Mouse (Mus musculus): ENCODE measurements around the gene Slc4a10.

- no peak for TF ChIP-seq POLR2A (IDR thresholded peaks at IDR 0.05; ENCODE audit: control insufficient read depth, low read depth, low read length)
- TF ChIP-seq CTCF (IDR thresholded peaks at IDR 0.05; ENCODE audit: control insufficient read depth, insufficient read depth, insufficient replicate concordance, low read depth, low read length) = no peak
These were observed 295.5 kb downstream of the Slc4a10 start for GRCm38 (mm10) chr2:62341734-62342128.
